Mouse (Mus musculus) lung, adult 2 months (tissue): ENCODE data around the gene Foxn3.

Source experiments
- CTCF ChIP-seq: fragments of 200-500 bp; IDR thresholded peaks from 2 replicates; pipeline ENCODE4 v1.5.1; 2011; ENCODE audit warnings: mild to moderate bottlenecking, low read length, control low read depth; ENCODE audit not compliant: insufficient read depth
- POLR2A ChIP-seq: fragments of 200-500 bp; IDR thresholded peaks from 2 replicates; pipeline ENCODE4 v1.6.1; 2011; ENCODE audit warnings: low read depth, mild to moderate bottlenecking, control low read depth, low read length, borderline replicate concordance; ENCODE audit errors: extremely low read depth

DNA sequence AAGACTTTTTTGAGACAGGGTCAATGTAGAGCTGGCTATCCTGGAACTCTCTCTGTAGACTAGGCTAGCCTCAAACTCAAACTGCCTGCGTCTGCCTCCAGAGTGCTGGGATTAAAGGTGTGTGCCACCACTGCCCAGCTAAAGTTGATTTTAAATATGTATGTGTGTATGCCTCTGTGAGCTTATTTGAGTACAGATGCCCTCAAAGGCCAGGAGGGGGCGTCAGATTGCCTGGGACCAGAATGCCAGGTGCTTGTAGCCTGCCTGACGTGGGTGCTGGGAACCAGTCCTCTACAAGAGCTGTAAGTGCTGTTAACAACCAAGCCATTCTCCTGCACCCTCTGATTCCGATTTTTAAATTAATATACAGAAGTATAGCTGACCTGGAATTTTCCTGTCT lies 23.2 kb downstream of the Foxn3 start:
- no peak for TF ChIP-seq CTCF
- no peak for TF ChIP-seq POLR2A
